Mouse (Mus musculus): ENCODE data around the gene Slc26a1. TPM values are rescaled to one million over a fixed set of nuclear protein-coding genes. Genes with fewer than 3 reads are reported as not detected.
A peak's percentile ranks its signal among the peaks of the same experiment; 100 is the strongest.

Gene Slc26a1
- polyA plus RNA-seq, 1 experiment = 2.2 TPM

- TF ChIP-seq POLR2A (IDR thresholded peaks at IDR 0.05; ENCODE audit: borderline replicate concordance, control insufficient read depth, low read depth, low read length) = peak; percentile 76; the same call in 1 of the 2 replicates
- TF ChIP-seq CTCF (IDR thresholded peaks at IDR 0.05; ENCODE audit: control insufficient read depth, insufficient read depth, low read length) = no peak
- 3% methylated on average over 43 of the region's 43 CpGs for WGBS
- H3K4me1 ChIP-seq (ENCODE audit: control insufficient read depth, insufficient read depth, low read length) = peaks cover 2% of the 10 kb centered on the region
- peak within 1 kb of the TSS; percentile 90 for H3K4me3 ChIP-seq (replicated peaks; ENCODE audit: control insufficient read depth, low read depth, low read length)
- H3K27ac ChIP-seq (ENCODE audit: control insufficient read depth, insufficient read depth, low read depth, low read length, poor library complexity) = peak within 1 kb of the TSS; percentile 90
Measured at GRCm38 (mm10) chr5:108668977-108669936, 6.1 kb downstream of the Slc26a1 start, which contains the start of gene Dgkq. Gene Dgkq, minus strand, starts transcription at chr5:108669672.

- H3K27ac ChIP-seq (ENCODE audit: control insufficient read depth, insufficient read depth, low read depth, low read length, poor library complexity) = peak overlapping the region; percentile 90; the same call in 1 of the 2 replicates
- 10% methylated on average over 3 of the region's 3 CpGs for WGBS
- TF ChIP-seq CTCF (IDR thresholded peaks at IDR 0.05; ENCODE audit: control insufficient read depth, insufficient read depth, low read length) (no peak), POLR2A (IDR thresholded peaks at IDR 0.05; ENCODE audit: borderline replicate concordance, control insufficient read depth, low read depth, low read length) (no peak)
- peak overlapping the region; percentile 90 for H3K4me3 ChIP-seq (replicated peaks; ENCODE audit: control insufficient read depth, low read depth, low read length)
- peaks cover 2% of the 10 kb centered on the region for H3K4me1 ChIP-seq (ENCODE audit: control insufficient read depth, insufficient read depth, low read length)
Measured at GRCm38 (mm10) chr5:108668387-108668932, 6.9 kb downstream of the Slc26a1 start.

GRCm38 (mm10) chr5:108667370-108667769 lies 8.0 kb downstream of the Slc26a1 start:
- H3K27ac ChIP-seq (ENCODE audit: control insufficient read depth, insufficient read depth, low read depth, low read length, poor library complexity) = no peak overlapping the region
- no peak overlapping the region for H3K4me3 ChIP-seq (replicated peaks; ENCODE audit: control insufficient read depth, low read depth, low read length)
- WGBS = 65% methylated on average over 2 of the region's 2 CpGs
- peaks cover 2% of the 10 kb centered on the region for H3K4me1 ChIP-seq (ENCODE audit: control insufficient read depth, insufficient read depth, low read length)
- TF ChIP-seq POLR2A (IDR thresholded peaks at IDR 0.05; ENCODE audit: borderline replicate concordance, control insufficient read depth, low read depth, low read length) (no peak), CTCF (IDR thresholded peaks at IDR 0.05; ENCODE audit: control insufficient read depth, insufficient read depth, low read length) (no peak)

GRCm38 (mm10) chr5:108665066-108665465 lies 10.3 kb downstream of the Slc26a1 start:
- 59% methylated on average over 3 of the region's 3 CpGs for WGBS
- Histone ChIP-seq H3K27ac (ENCODE audit: control insufficient read depth, insufficient read depth, low read depth, low read length, poor library complexity) (no peak overlapping the region), H3K4me3 (replicated peaks; ENCODE audit: control insufficient read depth, low read depth, low read length) (no peak overlapping the region), H3K4me1 (ENCODE audit: control insufficient read depth, insufficient read depth, low read length) (peaks cover 2% of the 10 kb centered on the region)
- TF ChIP-seq POLR2A (IDR thresholded peaks at IDR 0.05; ENCODE audit: borderline replicate concordance, control insufficient read depth, low read depth, low read length) (no peak), CTCF (IDR thresholded peaks at IDR 0.05; ENCODE audit: control insufficient read depth, insufficient read depth, low read length) (no peak)

- TF ChIP-seq POLR2A (IDR thresholded peaks at IDR 0.05; ENCODE audit: borderline replicate concordance, control insufficient read depth, low read depth, low read length) = no peak
- TF ChIP-seq CTCF (IDR thresholded peaks at IDR 0.05; ENCODE audit: control insufficient read depth, insufficient read depth, low read length) = no peak
- Histone ChIP-seq H3K4me3 (replicated peaks; ENCODE audit: control insufficient read depth, low read depth, low read length) (no peak overlapping the region), H3K27ac (ENCODE audit: control insufficient read depth, insufficient read depth, low read depth, low read length, poor library complexity) (no peak overlapping the region), H3K4me1 (ENCODE audit: control insufficient read depth, insufficient read depth, low read length) (peaks cover 6% of the 10 kb centered on the region)
- 65% methylated on average over 4 of the region's 4 CpGs for WGBS
Measured at GRCm38 (mm10) chr5:108662772-108663171, 12.6 kb downstream of the Slc26a1 start.

- 20% methylated on average over 36 of the region's 36 CpGs for WGBS
- TF ChIP-seq POLR2A (IDR thresholded peaks at IDR 0.05; ENCODE audit: borderline replicate concordance, control insufficient read depth, low read depth, low read length) (peak; percentile 67; the same call in 1 of the 2 replicates), CTCF (IDR thresholded peaks at IDR 0.05; ENCODE audit: control insufficient read depth, insufficient read depth, low read length) (no peak)
- Histone ChIP-seq H3K4me1 (ENCODE audit: control insufficient read depth, insufficient read depth, low read length) (peaks cover 6% of the 10 kb centered on the region), H3K27ac (ENCODE audit: control insufficient read depth, insufficient read depth, low read depth, low read length, poor library complexity) (0 out of 2 replicates have a peak overlapping the region, but pooled peaks have one; percentile 6), H3K4me3 (replicated peaks; ENCODE audit: control insufficient read depth, low read depth, low read length) (peak overlapping the region; percentile 80)
Measured at GRCm38 (mm10) chr5:108660632-108661268, 14.6 kb downstream of the Slc26a1 start.

- 8% methylated on average over 24 of the region's 24 CpGs for WGBS
- Histone ChIP-seq H3K4me3 (replicated peaks; ENCODE audit: control insufficient read depth, low read depth, low read length) (peak within 1 kb of the TSS; percentile 80), H3K27ac (ENCODE audit: control insufficient read depth, insufficient read depth, low read depth, low read length, poor library complexity) (0 out of 2 replicates have a peak within 1 kb of the TSS, but pooled peaks have one; percentile 6), H3K4me1 (ENCODE audit: control insufficient read depth, insufficient read depth, low read length) (peaks cover 6% of the 10 kb centered on the region)
- TF ChIP-seq POLR2A (IDR thresholded peaks at IDR 0.05; ENCODE audit: borderline replicate concordance, control insufficient read depth, low read depth, low read length) (no peak), CTCF (IDR thresholded peaks at IDR 0.05; ENCODE audit: control insufficient read depth, insufficient read depth, low read length) (no peak)
Measured at GRCm38 (mm10) chr5:108659698-108660631, 15.4 kb downstream of the Slc26a1 start, which contains the start of gene Idua. Gene Idua, plus strand, starts transcription at chr5:108660331.
